Mouse (Mus musculus) brain, adult 2 months (tissue): Measurements from ENCODE around the gene Sept7.
"Not testable (repeated sequence)": the region's sequence is repeated elsewhere in the genome, so short reads cannot be mapped to it uniquely, and the experiment has no call there.

Experiments
- DNase-seq: peaks from one replicate; pipeline ENCODE4 v3.0.0; 2011; ENCODE audit warnings: low read depth, low spot score

The Sept7 gene

DNA sequence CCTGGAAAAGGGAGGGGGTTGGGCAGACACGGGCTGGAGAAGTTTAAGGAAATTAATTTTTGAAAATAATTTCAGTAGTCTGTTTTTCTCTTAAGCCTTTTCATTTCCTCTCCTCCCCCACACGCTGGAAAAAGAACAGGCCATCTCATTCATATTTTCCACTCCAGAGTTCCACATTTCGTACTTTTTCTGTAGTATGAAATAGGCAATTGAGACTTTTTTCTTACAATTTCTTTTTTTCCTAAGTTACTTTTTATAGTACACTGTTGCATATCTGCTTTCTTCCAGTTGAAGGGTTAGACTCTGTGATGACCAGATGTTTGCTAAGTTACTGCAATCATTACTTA lies 1.2 kb downstream of the Sept7 start:
- no peak for DNase-seq

DNA sequence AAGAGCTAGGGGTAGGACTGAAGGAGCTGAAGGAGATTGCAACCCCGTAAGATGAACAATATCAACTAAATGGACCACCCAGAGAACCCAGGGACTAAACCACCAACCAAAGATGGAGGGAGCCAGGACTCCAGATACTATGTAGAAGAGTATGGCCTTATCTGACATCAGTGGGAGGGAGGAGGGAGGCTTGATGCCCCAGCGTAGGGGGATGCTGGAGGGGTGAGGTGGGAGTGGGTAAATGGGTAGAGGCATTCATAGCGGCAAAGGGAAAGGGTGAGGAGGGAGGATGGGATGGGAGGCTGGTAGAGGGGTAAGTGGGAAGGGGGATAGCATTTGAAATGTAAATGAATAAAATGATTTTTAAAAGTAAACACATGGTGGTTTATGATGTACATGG lies 8.2 kb downstream of the Sept7 start:
- DNase-seq = no peak

DNA sequence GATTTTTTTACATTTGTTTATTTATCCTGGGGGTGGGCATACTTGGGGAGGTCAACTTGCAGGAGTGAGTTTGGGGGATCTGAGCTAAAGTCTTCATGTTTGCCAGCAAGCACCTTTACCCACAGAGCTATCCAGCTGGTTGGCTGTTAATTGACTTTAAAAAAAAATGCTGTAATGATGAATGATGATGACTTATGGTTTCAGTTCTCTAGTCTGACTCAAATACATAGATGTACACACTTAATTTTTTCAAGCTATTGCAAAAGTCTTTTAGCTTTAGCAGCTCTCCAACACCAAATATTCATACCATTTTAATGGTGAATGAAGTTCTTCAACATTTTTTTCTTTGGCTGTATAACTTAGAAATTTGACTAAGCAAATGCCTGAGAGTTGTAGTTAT lies 8.7 kb downstream of the Sept7 start:
- DNase-seq = no peak

DNA sequence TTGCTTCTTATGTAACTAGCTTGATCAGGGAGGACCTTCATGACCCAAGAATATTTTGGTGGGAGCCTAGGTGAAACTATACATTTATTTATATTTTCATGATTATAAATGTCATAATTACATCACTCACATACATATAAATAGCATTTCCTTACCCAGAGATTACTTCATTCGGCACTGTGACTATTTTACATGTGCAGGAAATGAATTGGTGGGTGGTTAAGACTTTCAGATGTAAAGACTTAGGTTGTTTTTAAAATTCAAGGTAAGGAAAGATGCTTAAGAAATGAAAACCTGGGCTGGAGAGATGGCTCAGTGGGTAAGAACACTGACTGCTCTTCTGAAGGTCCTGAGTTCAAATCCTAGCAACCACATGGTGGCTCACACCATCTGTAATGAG lies 9.8 kb downstream of the Sept7 start:
- DNase-seq = no peak

DNA sequence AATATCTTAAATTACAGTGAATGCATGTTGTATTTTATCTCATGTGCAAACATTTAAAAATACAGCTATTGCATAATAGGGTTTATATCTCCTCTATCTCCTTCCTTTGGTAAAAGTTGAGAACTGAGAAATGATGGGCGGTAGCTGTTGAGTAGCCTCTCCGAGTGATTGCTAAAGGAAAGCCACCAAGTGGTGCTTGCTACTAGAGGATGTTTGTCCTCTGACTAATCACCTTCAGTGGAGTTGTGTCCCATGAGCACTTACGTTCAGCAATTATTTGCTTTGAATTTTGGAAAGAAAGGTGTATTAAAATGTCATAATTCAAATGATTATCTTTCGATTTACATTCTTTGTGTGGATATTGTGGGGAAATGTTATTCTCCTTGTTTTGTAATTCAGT lies 13.6 kb downstream of the Sept7 start:
- DNase-seq = no peak

DNA sequence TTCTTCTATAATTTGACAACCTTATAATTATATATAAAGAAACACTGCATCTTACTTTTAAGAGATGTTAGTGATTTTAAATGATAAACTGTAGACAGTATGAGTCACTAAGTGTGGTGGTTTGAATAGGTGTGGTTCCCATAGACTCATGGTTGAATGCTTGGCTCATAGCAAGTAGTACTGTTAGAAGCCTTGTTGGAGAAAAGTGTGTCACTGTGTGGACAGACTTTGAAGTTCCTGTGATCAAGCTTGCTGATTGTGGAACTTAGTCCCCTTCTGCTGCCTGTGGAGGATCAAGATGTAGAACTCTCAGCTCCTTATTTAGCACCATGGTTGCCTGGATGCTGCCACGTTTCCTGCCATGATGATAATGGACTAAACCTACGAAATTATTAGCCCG lies 14.9 kb downstream of the Sept7 start:
- no peak for DNase-seq

DNA sequence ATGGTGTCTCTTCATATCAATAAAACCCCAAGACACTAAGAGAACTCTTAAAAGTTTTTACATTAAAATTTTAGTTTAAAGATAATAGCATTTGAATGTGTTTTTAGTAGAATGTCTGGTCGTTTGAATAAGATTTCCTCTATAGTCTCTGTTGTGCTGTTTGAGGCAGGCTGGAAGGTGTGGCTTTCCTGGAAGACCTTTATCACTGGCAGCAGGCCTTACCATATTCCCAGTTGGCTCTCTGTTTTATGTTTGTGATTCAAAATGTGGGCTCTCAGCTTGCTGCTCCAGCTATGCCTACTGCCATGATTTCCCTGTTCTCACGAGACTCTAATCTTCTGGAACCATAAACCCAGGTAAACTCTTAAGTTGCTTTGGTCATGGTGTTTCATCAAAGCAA lies 15.3 kb downstream of the Sept7 start:
- DNase-seq = no peak

DNA sequence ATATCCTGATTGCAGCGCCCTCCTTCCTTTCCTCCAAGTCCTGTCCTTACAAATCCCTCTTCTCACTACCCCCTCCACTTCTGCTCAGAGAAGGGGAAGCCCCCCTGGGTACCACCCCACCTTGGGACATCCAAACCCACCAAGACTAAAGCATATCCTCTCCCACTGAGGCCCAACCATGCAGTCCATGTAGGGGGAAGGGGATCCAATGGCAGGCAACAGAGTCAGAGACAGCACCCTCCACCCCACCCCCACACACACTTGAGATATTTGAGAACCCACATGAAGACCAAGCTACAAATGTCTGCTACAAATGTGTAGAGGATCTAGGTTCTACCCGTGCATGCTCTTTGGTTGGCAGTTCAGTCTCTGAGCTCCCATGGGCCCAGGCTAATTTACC lies 19.7 kb downstream of the Sept7 start:
- no peak for DNase-seq

DNA sequence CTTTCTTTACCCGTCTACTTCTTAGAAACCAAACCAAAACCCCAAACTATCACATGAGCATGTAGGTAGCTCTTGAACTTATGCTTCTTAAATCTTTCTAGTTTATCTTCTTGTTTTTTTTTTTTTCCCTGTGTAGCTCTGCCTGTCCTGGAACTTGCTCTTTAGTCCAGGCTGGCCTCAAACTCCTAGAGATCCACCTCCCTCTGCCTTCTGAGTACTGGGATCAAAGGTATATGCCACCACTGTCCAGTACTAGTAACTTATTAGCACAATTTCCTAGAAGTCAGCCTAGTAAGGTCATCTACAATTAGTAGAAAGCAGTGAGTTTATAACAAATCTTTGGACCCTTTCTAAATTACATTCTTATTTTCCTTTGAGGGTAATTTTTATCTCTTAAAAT lies 37.6 kb downstream of the Sept7 start:
- DNase-seq = no peak

DNA sequence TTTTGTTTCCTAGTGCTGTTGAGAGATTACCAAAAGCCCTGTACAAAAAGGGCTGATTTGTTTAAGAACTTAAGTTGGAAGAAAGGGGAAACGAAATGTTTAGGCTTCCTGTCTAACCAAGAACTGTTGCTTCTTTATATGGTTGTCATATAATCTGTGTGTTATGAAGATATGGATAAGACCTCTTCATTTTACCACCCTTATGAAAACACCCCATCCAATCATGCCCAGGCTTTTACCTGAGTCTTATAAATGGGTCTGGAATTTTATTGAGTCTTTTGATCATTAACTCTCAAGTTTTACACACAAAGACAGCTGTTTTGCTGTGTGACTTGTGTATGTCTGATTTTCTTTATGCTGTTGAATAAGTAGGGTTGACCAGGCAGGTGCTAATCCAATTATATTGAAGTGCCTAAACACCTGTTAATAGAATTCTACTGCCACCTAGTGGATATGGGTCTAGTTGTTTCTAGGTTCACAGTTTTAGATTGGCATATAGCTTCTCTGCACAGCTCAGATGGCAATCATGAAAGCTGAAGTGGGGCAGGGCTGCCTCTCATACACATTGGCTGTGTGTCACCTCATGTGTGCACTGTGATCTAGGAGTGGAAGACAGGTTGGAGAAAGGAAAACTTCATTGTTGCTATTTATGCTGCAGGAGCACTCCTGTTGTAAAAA lies 57.4 kb downstream of the Sept7 start:
- DNase-seq = peak; percentile 77

DNA sequence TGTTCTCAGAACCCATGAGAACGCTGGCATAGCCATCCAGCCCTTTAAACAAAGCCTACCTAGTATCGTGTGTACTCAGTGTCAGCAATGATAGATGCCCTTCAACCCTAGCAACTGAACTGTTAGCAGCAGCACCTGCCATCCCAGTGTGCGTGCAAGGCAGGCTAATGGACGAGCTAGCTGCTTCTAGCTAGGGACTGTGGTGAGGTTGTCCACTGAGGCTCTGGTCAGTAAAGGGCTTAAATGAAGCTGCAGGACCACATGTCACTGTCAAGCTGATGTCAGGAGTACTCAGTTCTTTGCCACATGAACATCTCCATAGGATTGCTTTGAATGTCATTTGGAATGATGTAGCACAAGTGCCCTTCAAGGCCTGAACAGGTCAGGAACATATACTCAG lies 62.1 kb downstream of the Sept7 start:
- no peak for DNase-seq

DNA sequence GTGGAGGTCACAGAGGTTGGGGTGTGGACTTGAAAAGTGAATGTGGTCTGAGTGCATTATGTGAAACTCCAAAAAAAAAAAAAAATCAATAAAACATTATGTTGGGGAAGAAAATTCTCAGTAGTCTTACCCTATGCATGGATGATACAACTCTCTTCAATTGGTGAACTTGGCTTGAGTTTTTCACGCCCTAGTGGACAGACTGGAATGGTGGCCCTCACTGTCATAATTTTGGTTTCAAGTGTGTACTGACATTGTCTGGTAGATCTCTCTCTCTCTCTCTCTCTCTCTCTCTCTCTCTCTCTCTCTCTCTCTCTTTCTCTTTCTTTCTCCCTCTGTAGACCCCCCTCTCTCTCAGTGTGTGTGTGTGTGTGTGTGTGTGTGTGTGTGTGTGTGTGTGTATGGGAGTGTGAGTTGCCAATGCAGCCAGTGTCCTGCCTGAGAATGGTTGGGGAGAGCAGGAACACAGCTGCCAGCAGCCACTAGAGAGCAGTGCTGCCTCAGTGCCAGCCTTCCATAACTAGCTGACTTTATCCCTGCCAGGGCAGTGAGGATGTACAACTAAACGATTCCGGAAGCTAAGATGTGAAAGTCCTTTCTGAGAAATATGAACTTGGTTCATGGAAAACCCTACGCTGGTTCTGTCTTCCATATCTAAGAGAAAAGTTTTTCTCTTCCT lies 65.7 kb downstream of the Sept7 start:
- peak; percentile 86 for DNase-seq

DNA sequence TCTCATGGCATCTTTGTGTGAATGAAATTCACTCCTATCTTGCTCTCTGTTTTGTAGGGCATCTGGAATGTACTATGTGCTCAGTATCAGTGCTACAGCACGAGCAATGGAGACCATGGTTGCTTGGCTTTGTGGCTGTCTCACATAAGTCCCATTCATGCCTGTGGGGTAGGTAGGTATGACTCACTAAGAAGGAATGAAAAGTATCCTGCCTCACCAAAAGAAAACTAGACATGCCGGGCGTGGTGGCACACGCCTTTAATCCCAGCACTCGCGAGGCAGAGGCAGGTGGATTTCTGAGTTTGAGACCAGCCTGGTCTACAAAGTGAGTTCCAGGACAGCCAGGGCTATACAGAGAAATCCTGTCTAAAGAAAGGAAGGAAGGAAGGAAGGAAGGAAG lies 67.4 kb downstream of the Sept7 start:
- not testable (repeated sequence) for DNase-seq

DNA sequence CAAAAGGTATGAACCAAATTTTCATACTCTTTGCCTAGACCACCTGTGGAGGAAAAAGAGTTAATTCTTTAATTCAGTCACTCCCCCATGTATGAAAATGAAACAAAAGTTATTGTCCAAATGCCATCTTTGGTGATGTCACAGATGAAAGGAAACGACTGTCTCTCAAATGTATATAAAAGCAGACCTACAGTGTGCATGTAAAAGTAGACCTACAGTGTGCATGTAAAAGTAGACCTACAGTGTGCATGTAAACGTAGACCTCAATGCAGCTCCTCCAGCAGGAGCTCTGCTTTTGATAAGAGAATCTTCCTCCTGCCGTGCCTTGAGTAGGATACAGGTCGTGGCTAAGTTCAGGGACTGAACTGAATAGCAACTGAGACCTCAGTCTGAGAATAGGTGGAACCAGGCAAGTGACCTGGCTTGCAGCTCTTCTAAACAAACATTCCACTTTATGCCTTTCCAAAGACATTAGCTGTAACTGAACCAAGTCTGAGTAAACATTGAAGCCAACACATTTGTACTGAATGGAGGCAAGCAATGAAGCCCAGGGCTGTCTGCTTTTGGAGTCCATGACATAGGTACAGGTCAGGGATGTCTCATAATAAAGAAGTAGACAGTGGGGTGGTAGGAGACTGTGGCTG lies 75.6 kb downstream of the Sept7 start:
- DNase-seq = no peak

DNA sequence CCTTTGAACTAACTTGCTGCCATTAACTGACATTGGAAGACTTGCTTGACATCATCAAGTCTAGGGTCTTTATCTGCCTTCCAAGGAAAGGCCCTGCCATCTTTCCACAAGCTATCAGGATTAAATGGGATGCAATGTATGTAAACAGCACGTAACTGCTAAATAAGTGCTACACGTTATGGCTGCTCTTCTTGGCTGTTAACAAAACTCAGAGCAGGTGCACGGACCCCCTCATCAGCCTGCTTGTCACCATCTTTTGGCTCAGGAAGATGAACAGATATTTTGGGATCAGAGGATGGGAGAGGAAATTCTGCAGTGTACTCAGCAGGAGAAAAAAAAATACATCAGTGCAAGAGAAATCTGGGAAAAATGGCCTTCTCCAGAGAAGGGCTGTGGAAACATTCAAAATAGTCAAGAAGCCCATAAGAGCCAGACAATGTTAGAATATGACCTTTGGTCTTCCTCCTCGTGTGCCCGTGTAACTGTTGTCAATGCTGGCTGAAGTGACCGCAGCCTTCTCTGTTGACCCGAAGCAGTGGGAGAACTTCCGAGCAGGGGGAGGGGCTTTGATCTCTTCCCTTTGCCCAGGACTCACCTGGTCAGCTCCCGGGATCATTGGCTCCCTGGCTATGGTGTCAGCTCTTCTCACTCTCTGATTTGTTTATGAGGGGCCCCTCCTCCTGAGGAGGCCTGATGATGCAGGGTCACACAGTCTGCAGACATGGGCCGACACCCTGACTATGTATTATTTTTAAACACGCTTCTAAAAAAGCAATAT lies 76.9 kb downstream of the Sept7 start:
- no peak for DNase-seq

DNA sequence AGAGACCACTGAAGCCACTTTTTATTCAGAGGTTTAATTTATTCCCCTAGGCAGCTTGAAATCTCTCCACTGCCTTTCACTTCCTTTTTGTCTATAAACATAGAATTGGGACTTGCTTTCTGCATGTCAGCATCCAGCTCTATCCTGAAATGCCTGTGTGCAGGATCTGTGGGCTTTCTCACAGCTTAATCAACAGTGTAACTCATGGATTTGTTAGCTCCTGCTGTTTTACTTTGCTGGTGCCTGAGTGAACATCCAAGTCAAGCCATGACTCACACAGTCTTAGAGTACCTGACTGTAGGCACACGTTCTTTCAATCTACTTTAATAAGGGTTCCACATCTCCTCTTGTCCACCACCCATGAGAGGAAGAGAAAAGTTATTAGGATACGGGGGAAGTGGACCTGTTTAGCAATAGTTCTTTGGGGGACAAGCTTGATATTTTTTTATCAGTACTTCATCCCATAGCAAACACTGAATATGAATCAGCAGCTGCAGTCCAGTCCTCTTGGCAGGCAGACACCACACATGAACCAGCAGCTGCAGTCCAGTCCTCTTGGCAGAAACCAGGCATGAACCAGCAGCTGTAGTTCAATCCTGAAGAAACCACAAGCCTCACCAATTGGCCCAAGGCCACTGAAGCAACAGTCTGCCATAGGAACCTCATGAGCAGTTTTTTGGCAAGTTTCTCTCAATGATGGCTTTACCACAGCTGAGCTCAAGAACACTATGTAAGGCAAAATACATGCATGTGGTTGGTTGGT lies 85.4 kb downstream of the Sept7 start:
- peak; percentile 43 for DNase-seq

DNA sequence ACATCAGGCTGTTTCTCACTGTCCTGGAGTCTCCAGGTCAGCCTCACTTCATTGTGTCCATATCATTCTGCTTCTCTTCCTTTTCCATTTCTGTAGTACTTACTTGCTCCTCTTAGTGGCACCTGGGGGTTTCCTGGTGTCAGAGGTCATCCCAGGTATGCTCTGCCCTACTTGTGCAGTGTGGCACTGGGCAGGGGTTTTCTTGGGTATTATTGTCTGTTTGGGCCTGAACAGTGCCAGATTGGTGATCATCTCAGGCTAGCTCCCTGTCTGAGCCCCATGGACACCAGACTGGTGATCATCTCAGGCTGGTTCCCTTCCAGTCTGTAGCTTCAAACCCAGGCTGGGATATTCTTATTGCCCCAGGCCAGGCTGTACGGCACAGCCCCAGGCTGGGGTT lies 88.2 kb downstream of the Sept7 start:
- no peak for DNase-seq

DNA sequence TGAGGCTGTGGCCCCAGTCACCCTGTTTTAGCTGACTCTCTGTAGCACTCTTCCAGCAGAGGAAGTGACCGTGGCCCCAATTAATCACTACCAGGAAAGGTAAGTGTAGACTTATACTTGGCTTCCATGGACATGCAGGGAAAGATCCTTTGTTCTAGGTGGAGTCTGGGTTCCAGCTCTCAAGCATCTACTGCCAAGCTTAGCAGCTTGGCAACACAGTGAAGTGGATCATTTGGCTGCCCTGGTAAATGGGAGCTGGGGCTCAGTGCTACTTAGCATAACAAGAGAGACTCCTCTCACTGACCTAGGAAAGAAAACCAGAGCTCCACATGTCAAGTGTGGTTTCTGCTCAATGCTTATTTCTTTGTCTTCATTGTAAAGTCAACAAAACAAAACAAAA lies 101.5 kb downstream of the Sept7 start:
- no peak for DNase-seq

DNA sequence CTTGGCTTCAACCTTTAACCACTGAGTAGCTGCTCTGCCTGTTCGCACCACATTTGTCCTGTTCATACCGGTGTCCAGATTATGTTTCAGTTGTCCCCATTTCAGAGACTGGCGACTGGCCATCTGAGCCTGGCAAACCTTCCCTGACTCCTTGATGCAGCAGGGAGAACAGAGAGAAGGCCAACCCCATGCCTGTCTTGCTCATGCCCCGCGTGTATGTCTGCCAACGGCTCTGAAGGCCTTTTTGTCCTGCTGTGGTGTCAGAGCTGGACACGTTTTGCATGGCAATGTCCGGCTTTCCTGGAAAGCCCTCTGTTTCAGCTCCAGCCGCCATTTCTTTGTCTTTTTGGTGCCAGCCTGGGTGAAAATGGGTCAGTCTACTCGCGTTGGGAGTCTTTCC lies 103.6 kb downstream of the Sept7 start:
- peak; percentile 91 for DNase-seq

DNA sequence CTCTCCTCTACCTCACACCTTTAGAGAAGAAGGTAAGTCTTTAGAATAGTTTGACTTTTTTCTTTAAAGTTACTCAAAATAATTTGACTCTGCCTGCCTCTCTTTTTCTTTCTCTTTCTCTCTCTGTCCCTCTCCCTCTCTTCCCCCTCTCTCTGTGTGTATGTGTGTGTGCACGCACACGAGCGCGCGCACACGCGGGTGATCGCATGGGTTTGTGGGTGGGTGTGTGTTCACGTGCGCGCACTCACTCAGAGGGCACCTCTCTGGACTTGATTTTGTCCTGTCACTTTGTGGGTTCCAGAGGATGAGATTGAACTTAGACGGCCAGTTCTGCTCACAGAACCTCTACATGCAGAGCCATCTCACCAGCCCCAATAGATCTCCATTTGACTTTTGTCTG lies 105.3 kb downstream of the Sept7 start:
- no peak for DNase-seq

DNA sequence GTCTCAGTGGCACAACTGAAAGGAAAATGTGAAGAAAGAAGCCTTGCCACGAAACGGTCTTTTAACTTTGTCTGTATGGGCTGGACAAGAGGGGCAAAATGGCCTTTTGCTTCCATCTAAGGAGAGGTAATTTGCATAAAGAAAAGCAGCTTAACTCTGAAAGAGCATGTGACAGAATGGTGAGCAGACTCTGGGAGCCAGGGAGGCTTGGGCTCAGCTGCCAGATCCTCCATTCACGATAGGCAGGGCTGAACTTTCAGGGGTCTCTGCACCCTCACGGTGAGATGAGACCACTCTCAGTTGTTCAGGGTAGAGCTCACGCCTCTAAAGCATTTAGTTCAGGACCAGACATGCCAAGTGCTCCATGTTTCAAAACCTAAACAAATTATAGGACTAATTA lies 105.8 kb downstream of the Sept7 start:
- DNase-seq = no peak
